Mouse (Mus musculus) bone marrow, adult 2 months (tissue): ENCODE results near the gene Sdk1.

Experiments used
- CTCF ChIP-seq: fragments of 200-500 bp; IDR thresholded peaks from 2 replicates; pipeline ENCODE4 v1.5.1; 2011; ENCODE audit warnings: low read length, control low read depth; ENCODE audit not compliant: control insufficient read depth, insufficient read depth
- POLR2A ChIP-seq: fragments of 200-500 bp; IDR thresholded peaks from 2 replicates; pipeline ENCODE4 v1.6.1; 2011; ENCODE audit warnings: low read depth, mild to moderate bottlenecking, control low read depth, low read length, borderline replicate concordance; ENCODE audit not compliant: control insufficient read depth

GRCm38 (mm10) chr5:142000247-142000646, 759.0 kb downstream of the Sdk1 start:
- TF ChIP-seq CTCF: no peak
- no peak for TF ChIP-seq POLR2A
